Mouse (Mus musculus): ENCODE measurements at regions not wholly inside any gene's neighbourhood (a gene's known extent, or its start where the extent isn't known, plus 50 kb on each side); places are given as distances from the start of the nearest gene placed in this dataset.

DNA sequence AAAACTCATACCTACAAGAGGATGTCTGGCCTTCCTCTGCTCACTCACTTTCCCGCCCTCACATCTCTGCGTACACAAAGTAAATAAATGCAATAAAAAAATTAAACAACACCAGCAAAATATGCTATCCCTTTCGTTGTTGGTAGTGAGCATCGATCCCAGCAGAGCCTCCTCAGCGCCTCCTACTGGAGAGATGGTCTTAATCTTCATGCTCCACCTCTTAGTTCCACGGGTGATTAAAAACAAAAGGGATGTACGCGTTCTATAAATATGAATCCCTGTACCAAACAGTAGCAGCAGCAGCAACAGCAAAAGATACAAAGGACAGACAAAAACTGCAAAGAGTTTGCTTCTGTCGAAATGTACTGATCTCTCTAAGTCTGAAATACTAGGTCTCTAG is 81.0 kb upstream of the Gbe1 start:
- TF ChIP-seq CTCF (IDR thresholded peaks at IDR 0.05; ENCODE audit: low read depth): peak; percentile 20; the same call in 1 of the 2 replicates
- no peak for TF ChIP-seq EP300 (IDR thresholded peaks at IDR 0.05; ENCODE audit: low read depth)
